Mouse (Mus musculus) liver, adult 2 months (tissue): ENCODE results near the gene Tnfrsf4.

Experiments
- CTCF ChIP-seq: fragments of 200-500 bp; IDR thresholded peaks from 2 replicates; pipeline ENCODE4 v1.5.1; 2011; ENCODE audit warnings: low read depth, low read length, control low read depth
- POLR2A ChIP-seq: fragments of 200-500 bp; IDR thresholded peaks from 2 replicates; pipeline ENCODE4 v1.6.1; 2011; ENCODE audit warnings: low read length, control low read depth; ENCODE audit not compliant: insufficient read depth; ENCODE audit errors: extremely low read depth

DNA sequence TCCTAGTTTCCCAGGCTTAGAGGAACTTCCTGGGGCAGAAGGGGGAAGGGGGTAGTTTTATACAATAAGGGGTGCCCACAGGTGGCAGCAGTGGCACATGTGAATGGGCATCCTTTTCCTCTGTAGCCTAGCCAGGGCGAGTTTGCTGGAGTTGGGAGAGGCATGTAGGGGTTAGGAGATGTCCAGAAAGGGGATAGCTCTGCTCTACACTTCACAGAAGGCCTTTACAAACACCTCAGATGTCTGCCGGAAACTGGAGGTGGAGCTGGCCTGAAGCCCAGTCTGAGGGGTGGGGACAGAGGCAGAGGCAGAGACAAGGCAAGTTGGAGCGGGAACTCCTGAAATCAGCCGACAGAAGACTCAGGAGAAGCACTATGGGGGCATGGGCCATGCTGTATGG is 12.4 kb downstream of the Tnfrsf4 start, which contains the start of gene Tnfrsf18:
- no peak for TF ChIP-seq POLR2A
- peak; percentile 13; the same call in 1 of the 2 replicates for TF ChIP-seq CTCF
